Comparison of ENCODE assay signal across 19 mouse cellular contexts in the genomic region with DNA sequence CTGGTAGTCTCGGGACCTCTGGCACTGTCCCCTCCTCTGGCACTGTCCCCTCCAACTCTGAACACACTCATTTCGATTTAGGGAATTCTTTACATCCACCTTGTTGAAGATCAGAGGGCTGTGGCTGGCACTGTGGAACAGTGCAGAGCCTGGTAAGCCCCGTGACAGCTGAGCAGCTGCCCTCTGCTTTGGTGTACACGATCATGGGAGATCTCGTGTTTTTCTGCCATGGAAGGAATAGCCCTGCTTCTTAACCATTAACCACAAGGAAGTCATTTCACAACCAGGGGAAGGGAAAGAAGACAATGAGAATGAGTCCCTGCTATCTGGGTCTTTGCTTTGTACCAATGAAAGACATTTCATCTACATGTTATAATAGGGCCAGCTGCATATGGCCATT. TPM values are rescaled to one million over a fixed set of nuclear protein-coding genes. Genes with fewer than 3 reads are reported as not detected.
A peak's percentile ranks its signal among the peaks of the same experiment; 100 is the strongest.
DNase-seq lines count a peak whose midpoint lies in the region; ATAC-seq and TF ChIP-seq lines count a peak whose summit lies in the region.
"Had no signal": no experiment of that assay in that cellular context is flagged by ENCODE, and none has a peak within 500 bp of the region (broad histone marks: within the 10 kb centered on the region; RNA-seq: fewer than 3 reads in every experiment).

No protein-coding gene starts in this region.

- H3K36me3 ChIP-seq in heart, adult 2 months (ENCODE audit: control insufficient read depth, insufficient read depth, low read length) = peaks cover 7% of the 10 kb centered on the region
- H3K36me3 ChIP-seq in lung, postnatal 0 days (ENCODE audit: insufficient read depth, low read length) = no peaks in the 10 kb centered on the region
- H3K36me3 ChIP-seq in myocyte (ENCODE audit: control insufficient read depth, insufficient read depth) = no peaks in the 10 kb centered on the region
- no peaks in the 10 kb centered on the region for H3K36me3 ChIP-seq in neural tube, embryonic 15.5 days
- H3K36me3 ChIP-seq: limb, embryonic 13.5 days; neural tube, embryonic 12.5 days; stomach, embryonic 15.5 days had no signal

- H3K4me1 ChIP-seq in heart, adult 2 months (ENCODE audit: control insufficient read depth, insufficient read depth, low read length) = peaks cover 3% of the 10 kb centered on the region
- H3K4me1 ChIP-seq in lung, postnatal 0 days (ENCODE audit: insufficient read depth, low read depth, low read length) = no peaks in the 10 kb centered on the region
- H3K4me1 ChIP-seq in lung, adult 2 months (ENCODE audit: control insufficient read depth, insufficient read depth, low read length) = peaks cover 3% of the 10 kb centered on the region
- H3K4me1 ChIP-seq in neural tube, embryonic 15.5 days = no peaks in the 10 kb centered on the region
- H3K4me1 ChIP-seq: forebrain, embryonic 13.5 days; megakaryocyte, embryonic 14.5 days; neural tube, embryonic 12.5 days; stomach, embryonic 15.5 days had no signal

- H3K9ac ChIP-seq in heart, adult 2 months (ENCODE audit: low read depth, low read length) = no peak overlapping the region
- H3K9ac ChIP-seq in lung, postnatal 0 days (replicated peaks; ENCODE audit: low read depth) = no peak overlapping the region
- no peak overlapping the region for H3K9ac ChIP-seq in neural tube, embryonic 15.5 days (replicated peaks)
- H3K9ac ChIP-seq: forebrain, embryonic 13.5 days; limb, embryonic 13.5 days; liver, embryonic 14.5 days; neural tube, embryonic 12.5 days; stomach, embryonic 15.5 days had no signal

- DNase-seq in heart, adult 2 months = no peak
- DNase-seq in heart, adult 18-20 months = no peak
- DNase-seq in lung, postnatal 0 days (ENCODE audit: low spot score) = peak; percentile 21
- DNase-seq in lung, adult 2 months = no peak
- DNase-seq in kidney, adult 9 months = peak; percentile 71
- DNase-seq: cerebellum, postnatal 10 days; embryo, embryonic 11 days; lung, postnatal 10 days; thymus, postnatal 14 days had no signal

- intact Hi-C loops in heart, adult 2 months (cut with DNase I) = no loop called here

- H3K4me2 ChIP-seq in lung, postnatal 0 days (replicated peaks; ENCODE audit: low read depth, low read length) = no peak overlapping the region
- peak overlapping the region; percentile 78 for H3K4me2 ChIP-seq in myocyte (ENCODE audit: low read depth)
- no peak overlapping the region for H3K4me2 ChIP-seq in neural tube, embryonic 15.5 days
- H3K4me2 ChIP-seq: forebrain, embryonic 13.5 days; limb, embryonic 13.5 days; neural tube, embryonic 12.5 days; stomach, embryonic 15.5 days had no signal

- no peaks in the 10 kb centered on the region for H3K9me3 ChIP-seq in lung, postnatal 0 days (ENCODE audit: low read length)
- H3K9me3 ChIP-seq in neural tube, embryonic 15.5 days (replicated peaks) = no peaks in the 10 kb centered on the region
- H3K9me3 ChIP-seq: forebrain, embryonic 13.5 days; neural tube, embryonic 12.5 days; stomach, embryonic 15.5 days had no signal

- no peak overlapping the region for H3K4me3 ChIP-seq in heart, adult 2 months
- no peak overlapping the region for H3K4me3 ChIP-seq in lung, postnatal 0 days (ENCODE audit: low read depth, low read length)
- no peak overlapping the region for H3K4me3 ChIP-seq in lung, adult 2 months (replicated peaks; ENCODE audit: extremely low read depth, low read depth, low read length)
- no peak overlapping the region for H3K4me3 ChIP-seq in myocyte
- H3K4me3 ChIP-seq in neural tube, embryonic 15.5 days (replicated peaks) = no peak overlapping the region
- H3K4me3 ChIP-seq: forebrain, embryonic 13.5 days; limb, embryonic 13.5 days; megakaryocyte, embryonic 14.5 days; neural tube, embryonic 12.5 days; stomach, embryonic 15.5 days had no signal

- TF ChIP-seq CTCF in heart, adult 2 months (IDR thresholded peaks at IDR 0.05) = no peak
- no peak for TF ChIP-seq CTCF in lung, postnatal 0 days (IDR thresholded peaks at IDR 0.05)
- no peak for TF ChIP-seq CTCF in lung, adult 2 months (IDR thresholded peaks at IDR 0.05; ENCODE audit: insufficient read depth, low read length)

- H3K27me3 ChIP-seq in heart, adult 2 months (ENCODE audit: control insufficient read depth, insufficient read depth, low read length) = no peaks in the 10 kb centered on the region
- H3K27me3 ChIP-seq in lung, postnatal 0 days (replicated peaks; ENCODE audit: insufficient read depth, low read length) = no peaks in the 10 kb centered on the region
- H3K27me3 ChIP-seq in myocyte (ENCODE audit: control insufficient read depth, insufficient read depth, insufficient read length) = no peaks in the 10 kb centered on the region
- no peaks in the 10 kb centered on the region for H3K27me3 ChIP-seq in neural tube, embryonic 15.5 days (replicated peaks)
- H3K27me3 ChIP-seq: forebrain, embryonic 13.5 days; limb, embryonic 13.5 days; neural tube, embryonic 12.5 days; stomach, embryonic 15.5 days had no signal

- no peak for TF ChIP-seq EP300 in heart, adult 2 months (IDR thresholded peaks at IDR 0.05; ENCODE audit: insufficient read depth, low read depth, low read length)
- no peak for TF ChIP-seq EP300 in lung, postnatal 0 days (IDR thresholded peaks at IDR 0.05)

- H3K27ac ChIP-seq in heart, adult 2 months = peak overlapping the region; percentile 13; the same call in 1 of the 2 replicates
- no peak overlapping the region for H3K27ac ChIP-seq in lung, postnatal 0 days (ENCODE audit: low read length)
- H3K27ac ChIP-seq in neural tube, embryonic 15.5 days (replicated peaks) = no peak overlapping the region
- H3K27ac ChIP-seq: forebrain, embryonic 13.5 days; limb, embryonic 13.5 days; liver, embryonic 14.5 days; neural tube, embryonic 12.5 days; stomach, embryonic 15.5 days had no signal

- no peak overlapping the region for H3ac ChIP-seq in myocyte (ENCODE audit: control insufficient read depth, insufficient read length)

- ATAC-seq in lung, postnatal 0 days = no peak
- no peak for ATAC-seq in neural tube, embryonic 15.5 days (ENCODE audit: low FRiP score)
- no peak for ATAC-seq in megakaryocyte-erythroid progenitor cell, adult 5-6 weeks (replicated peaks; ENCODE audit: low FRiP score, low TSS enrichment, poor library complexity, severe bottlenecking)
- ATAC-seq: forebrain, embryonic 13.5 days; inflammation-experienced regulatory T-cells, adult 6 months had no signal

- H3K79me2 ChIP-seq in heart, adult 2 months (replicated peaks; ENCODE audit: control insufficient read depth, insufficient read depth, low read length) = no peaks in the 10 kb centered on the region
- H3K79me2 ChIP-seq in myocyte (ENCODE audit: control insufficient read depth, insufficient read depth) = no peaks in the 10 kb centered on the region

- no peak for TF ChIP-seq POLR2A in heart, adult 2 months (IDR thresholded peaks at IDR 0.05; ENCODE audit: insufficient read depth, low read depth, low read length)
- no peak for TF ChIP-seq POLR2A in lung, adult 2 months (IDR thresholded peaks at IDR 0.05; ENCODE audit: borderline replicate concordance, extremely low read depth, low read depth, low read length)
- no peak for TF ChIP-seq POLR2A in myocyte (IDR thresholded peaks at IDR 0.05; ENCODE audit: insufficient read length, low read depth)

- 45% methylated on average over 5 of the region's 5 CpGs for WGBS in heart, adult 2 months
- 35% methylated on average over 5 of the region's 5 CpGs for WGBS in lung, postnatal 0 days
- 48% methylated on average over 5 of the region's 5 CpGs for WGBS in lung, adult 2 months
- WGBS in neural tube, embryonic 15.5 days = 82% methylated on average over 5 of the region's 5 CpGs

TF ChIP-seq in myocyte, 11 proteins besides CTCF, POLR2A, EP300 and RAD21:
- TF ChIP-seq REST (IDR thresholded peaks at IDR 0.05; ENCODE audit: insufficient read depth, insufficient read length) = no peak
- peak in 1 of 3 experiments; percentile 12 for TF ChIP-seq MYOD1 (IDR thresholded peaks at IDR 0.05; ENCODE audit: control insufficient read depth in 1 of 3, insufficient read length in 2 of 3, low read depth in 2 of 3)

RNA-seq across cellular contexts. Expression of a gene that starts 21.5 kb away (rescaled TPM):
- total RNA-seq in heart, adult 2 months (2021) = 10 to 100 TPM; 14.0 to 14.9 TPM
- 7.4 and 11.5 TPM in 2 replicates for polyA plus RNA-seq in heart, adult 2 months (2012; rRNA removed)
- total RNA-seq in heart, adult 18-20 months (2021) = 10 to 100 TPM; 12.7 to 18.0 TPM
- polyA plus RNA-seq in lung, postnatal 0 days (2015; fragmentation: Nextera tagmentation; extraction: Ambion mirVana) = 1.3 and 1.4 TPM in 2 replicates
- 46.6 and 54.4 TPM in 2 replicates for polyA plus RNA-seq in lung, adult 2 months (2012; rRNA removed)
- 3.0 TPM for polyA plus RNA-seq in myocyte (2012; fragmentation: generic; extraction: Trizol)
- 0.43 and 0.59 TPM in 2 replicates for polyA plus RNA-seq in neural tube, embryonic 15.5 days (2015; fragmentation: Nextera tagmentation; extraction: Ambion mirVana)
- 14.0 and 14.9 TPM in 2 replicates for total RNA-seq in megakaryocyte-erythroid progenitor cell, adult 5-6 weeks (2014; fragmentation: Nextera tagmentation)
- total RNA-seq in megakaryocyte-erythroid progenitor cell, adult 5-6 weeks (2017) = 8.7 and 24.8 TPM in 2 replicates

Comparison
In these comparisons a context has a peak if more than half of its experiments do, and no peak if none do; other contexts are left out.
1. DNase-seq: peak in lung, postnatal 0 days (single experiment) and kidney, adult 9 months (single experiment); none in heart, adult 2 months (0 of 2), heart, adult 18-20 months (0 of 2) and lung, adult 2 months (single experiment).